Mouse (Mus musculus) myocyte (in vitro differentiated cells): ENCODE results near the gene Cebpg. TPM values are rescaled to one million over a fixed set of nuclear protein-coding genes. Genes with fewer than 3 reads are reported as not detected.

Experiments used
- H3K27me3 ChIP-seq: one replicate; pipeline ENCODE4 v1.6.1; 2011; ENCODE audit not compliant: control insufficient read depth, insufficient read depth, insufficient read length
- H3K36me3 ChIP-seq: one replicate; pipeline ENCODE4 v1.6.1; 2011; ENCODE audit not compliant: control insufficient read depth, insufficient read depth
- H3K4me2 ChIP-seq: one replicate; pipeline ENCODE4 v1.6.1; 2011; ENCODE audit warnings: low read depth, control low read depth
- H3K4me3 ChIP-seq: one replicate; pipeline ENCODE4 v1.5.1; 2011; ENCODE audit warnings: mild to moderate bottlenecking, control low read depth, moderate library complexity
- H3K79me2 ChIP-seq: one replicate; pipeline ENCODE4 v1.6.1; 2011; ENCODE audit not compliant: control insufficient read depth, insufficient read depth
- H3ac ChIP-seq: one replicate; pipeline ENCODE4 v1.6.1; 2011; ENCODE audit not compliant: control insufficient read depth, insufficient read length
- CEBPB ChIP-seq: IDR thresholded peaks from 2 replicates; pipeline ENCODE4 v1.6.1; 2011; ENCODE audit warnings: mild to moderate bottlenecking, moderate library complexity; ENCODE audit not compliant: poor library complexity, insufficient read depth, severe bottlenecking
- E2F4 ChIP-seq: IDR thresholded peaks from one replicate; pipeline ENCODE4 v1.6.1; 2011; ENCODE audit warnings: mild to moderate bottlenecking, control low read depth, moderate library complexity; ENCODE audit not compliant: insufficient read depth
- MAX ChIP-seq: IDR thresholded peaks from one replicate; pipeline ENCODE4 v1.6.1; 2011; ENCODE audit warnings: low read depth, mild to moderate bottlenecking, control low read depth
- MYOD1 ChIP-seq, 3 experiments: IDR thresholded peaks; one replicate each; pipeline ENCODE4 v1.6.1; 2011; ENCODE audit warnings: control low read depth in 2 of 3, low read depth in 2 of 3, mild to moderate bottlenecking in 2 of 3, moderate library complexity in 1 of 3; ENCODE audit not compliant: insufficient read length in 2 of 3, control insufficient read depth in 1 of 3
- MYOG ChIP-seq, 3 experiments: IDR thresholded peaks; one replicate each; pipeline ENCODE4 v1.6.1; 2011; ENCODE audit warnings: control low read depth in 2 of 3, low read depth in 2 of 3, mild to moderate bottlenecking in 2 of 3; ENCODE audit not compliant: insufficient read length in 2 of 3, control insufficient read depth in 1 of 3, insufficient read depth in 1 of 3
- POLR2A ChIP-seq: IDR thresholded peaks from one replicate; pipeline ENCODE4 v1.6.1; 2011; ENCODE audit warnings: low read depth, mild to moderate bottlenecking, control low read depth, moderate library complexity; ENCODE audit not compliant: insufficient read length
- POLR2AphosphoS2 ChIP-seq: IDR thresholded peaks from one replicate; pipeline ENCODE4 v1.6.1; 2011; ENCODE audit warnings: low read depth, control low read depth; ENCODE audit not compliant: insufficient read length
- REST ChIP-seq: IDR thresholded peaks from one replicate; pipeline ENCODE4 v1.6.1; 2011; ENCODE audit warnings: mild to moderate bottlenecking, control low read depth, moderate library complexity; ENCODE audit not compliant: insufficient read depth, insufficient read length
- SRF ChIP-seq: IDR thresholded peaks from one replicate; pipeline ENCODE4 v1.6.1; 2011; ENCODE audit warnings: low read depth; ENCODE audit not compliant: control insufficient read depth, insufficient read length
- TCF12 ChIP-seq: IDR thresholded peaks from one replicate; pipeline ENCODE4 v1.6.1; 2011; ENCODE audit warnings: mild to moderate bottlenecking, control low read depth; ENCODE audit not compliant: poor library complexity, insufficient read depth, severe bottlenecking
- TCF3 ChIP-seq: IDR thresholded peaks from one replicate; pipeline ENCODE4 v1.6.1; 2011; ENCODE audit warnings: low read depth, control low read depth; ENCODE audit not compliant: insufficient read length
- USF1 ChIP-seq: IDR thresholded peaks from one replicate; pipeline ENCODE4 v1.6.1; 2011; ENCODE audit warnings: low read depth, mild to moderate bottlenecking, control low read depth, moderate library complexity
- polyA plus RNA-seq: library from polyadenylated mRNA; unstranded; fragments of >200 nt; fragmentation: generic; extraction: Trizol; gene quantifications from one replicate; pipeline ENCODE4 v1.2.1, GENCODE M21; 2012; ENCODE audit warnings: missing spikeins

The Cebpg gene
- polyA plus RNA-seq, 1 experiment, result 25.0 TPM

- no peaks in the 10 kb centered on the region for H3K27me3 ChIP-seq
- H3K4me3 ChIP-seq, result no peak overlapping the region
- no peaks in the 10 kb centered on the region for H3K79me2 ChIP-seq
- H3ac ChIP-seq, result no peak overlapping the region
- H3K36me3 ChIP-seq, result no peaks in the 10 kb centered on the region
- no peak overlapping the region for H3K4me2 ChIP-seq
- TF ChIP-seq USF1 (no peak), SRF (no peak), POLR2AphosphoS2 (no peak), MYOD1 (IDR thresholded peaks at IDR 0.05; ENCODE audit: control insufficient read depth in 1 of 3, insufficient read length in 2 of 3, low read depth in 2 of 3) (no peak), TCF3 (no peak), E2F4 (no peak), MAX (no peak), REST (no peak), CEBPB (no peak), TCF12 (no peak), MYOG (IDR thresholded peaks at IDR 0.05; ENCODE audit: control insufficient read depth in 1 of 3, insufficient read depth in 1 of 3, insufficient read length in 2 of 3, low read depth in 2 of 3) (no peak), POLR2A (no peak)
These were observed 31.9 kb downstream of the Cebpg start for GRCm38 (mm10) chr7:35024426-35024825.

- Histone ChIP-seq H3K4me3 (no peak overlapping the region), H3K36me3 (no peaks in the 10 kb centered on the region), H3K4me2 (no peak overlapping the region), H3K27me3 (no peaks in the 10 kb centered on the region), H3ac (no peak overlapping the region), H3K79me2 (no peaks in the 10 kb centered on the region)
- TF ChIP-seq POLR2A, result no peak
- no peak for TF ChIP-seq MYOG (IDR thresholded peaks at IDR 0.05; ENCODE audit: control insufficient read depth in 1 of 3, insufficient read depth in 1 of 3, insufficient read length in 2 of 3, low read depth in 2 of 3)
- TF ChIP-seq SRF, result no peak
- TF ChIP-seq TCF3, result no peak
- no peak for TF ChIP-seq MYOD1 (IDR thresholded peaks at IDR 0.05; ENCODE audit: control insufficient read depth in 1 of 3, insufficient read length in 2 of 3, low read depth in 2 of 3)
- TF ChIP-seq TCF12, result no peak
- TF ChIP-seq REST, result no peak
- TF ChIP-seq CEBPB, result no peak
- no peak for TF ChIP-seq E2F4
- no peak for TF ChIP-seq POLR2AphosphoS2
- no peak for TF ChIP-seq MAX
- no peak for TF ChIP-seq USF1
These were observed 33.1 kb downstream of the Cebpg start for GRCm38 (mm10) chr7:35023251-35023650.

DNA sequence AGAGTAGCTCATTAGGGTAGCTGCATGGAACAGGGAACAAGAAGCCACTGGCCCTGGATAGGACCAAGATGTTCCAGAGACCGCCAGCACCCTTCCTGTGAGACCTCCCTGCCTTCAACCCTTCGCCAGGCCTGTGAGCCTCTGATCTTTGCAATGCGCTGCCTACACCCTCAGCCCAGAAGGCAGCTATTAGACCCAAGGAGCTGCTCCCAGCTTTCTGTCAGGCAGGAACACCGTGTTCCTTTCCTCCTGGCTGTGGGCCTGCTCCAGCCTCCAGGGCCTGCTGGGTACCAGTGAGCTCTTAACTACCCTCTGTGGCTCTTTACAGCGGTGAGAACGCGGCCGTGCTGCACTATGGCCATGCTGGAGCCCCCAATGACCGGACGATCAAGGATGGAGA is 35.0 kb downstream of the Cebpg start:
- Histone ChIP-seq H3K4me2 (no peak overlapping the region), H3K27me3 (no peaks in the 10 kb centered on the region), H3K4me3 (no peak overlapping the region), H3ac (no peak overlapping the region), H3K79me2 (no peaks in the 10 kb centered on the region), H3K36me3 (no peaks in the 10 kb centered on the region)
- TF ChIP-seq POLR2AphosphoS2 (no peak), MAX (no peak), TCF12 (no peak), MYOG (IDR thresholded peaks at IDR 0.05; ENCODE audit: control insufficient read depth in 1 of 3, insufficient read depth in 1 of 3, insufficient read length in 2 of 3, low read depth in 2 of 3) (no peak), SRF (no peak), TCF3 (no peak), MYOD1 (IDR thresholded peaks at IDR 0.05; ENCODE audit: control insufficient read depth in 1 of 3, insufficient read length in 2 of 3, low read depth in 2 of 3) (no peak), E2F4 (no peak), CEBPB (no peak), USF1 (no peak), REST (no peak)

DNA sequence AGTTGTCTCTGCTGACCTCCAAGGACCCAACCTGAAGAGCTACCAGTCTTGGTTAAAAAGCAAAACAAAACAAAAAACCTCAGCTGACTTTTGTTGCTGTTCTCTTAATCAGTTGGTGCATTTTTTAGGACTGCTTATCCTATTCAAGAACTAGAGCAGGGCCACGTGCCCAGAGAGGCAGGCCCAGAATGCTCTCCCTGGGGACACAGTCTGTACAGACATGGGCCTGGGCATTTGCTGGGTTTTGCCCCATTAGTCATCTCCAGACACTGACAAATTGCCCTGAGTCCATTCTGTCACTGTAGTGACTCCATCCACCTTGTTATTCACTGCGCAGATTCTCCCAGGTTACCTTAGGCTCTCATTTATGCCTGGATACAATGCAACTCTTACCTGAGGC is 41.1 kb downstream of the Cebpg start:
- no peak overlapping the region for H3K4me3 ChIP-seq
- H3K36me3 ChIP-seq, result no peaks in the 10 kb centered on the region
- no peak overlapping the region for H3ac ChIP-seq
- no peaks in the 10 kb centered on the region for H3K79me2 ChIP-seq
- no peak overlapping the region for H3K4me2 ChIP-seq
- H3K27me3 ChIP-seq, result no peaks in the 10 kb centered on the region
- TF ChIP-seq CEBPB, result no peak
- no peak for TF ChIP-seq MAX
- no peak for TF ChIP-seq REST
- no peak for TF ChIP-seq USF1
- TF ChIP-seq POLR2AphosphoS2, result no peak
- no peak for TF ChIP-seq E2F4
- no peak for TF ChIP-seq MYOG (IDR thresholded peaks at IDR 0.05; ENCODE audit: control insufficient read depth in 1 of 3, insufficient read depth in 1 of 3, insufficient read length in 2 of 3, low read depth in 2 of 3)

- TF ChIP-seq CEBPB (no peak), USF1 (no peak), REST (no peak), MAX (no peak), POLR2A (no peak), E2F4 (no peak), MYOG (IDR thresholded peaks at IDR 0.05; ENCODE audit: control insufficient read depth in 1 of 3, insufficient read depth in 1 of 3, insufficient read length in 2 of 3, low read depth in 2 of 3) (no peak), MYOD1 (IDR thresholded peaks at IDR 0.05; ENCODE audit: control insufficient read depth in 1 of 3, insufficient read length in 2 of 3, low read depth in 2 of 3) (no peak), TCF3 (no peak), SRF (no peak), TCF12 (no peak), POLR2AphosphoS2 (no peak)
- Histone ChIP-seq H3K27me3 (no peaks in the 10 kb centered on the region), H3K4me3 (no peak overlapping the region), H3ac (no peak overlapping the region), H3K4me2 (no peak overlapping the region), H3K79me2 (no peaks in the 10 kb centered on the region), H3K36me3 (no peaks in the 10 kb centered on the region)
These were observed 43.1 kb downstream of the Cebpg start for GRCm38 (mm10) chr7:35013228-35013627.
